Mouse (Mus musculus) E14TG2a.4 (cell line): Measurements from ENCODE around the gene Fmn2.
A peak's percentile ranks its signal among the peaks of the same experiment; 100 is the strongest.

Experiments used
- H3K27me3 ChIP-seq: 2 replicates; pipeline ENCODE4 v1.6.1; 2014; ENCODE audit warnings: low read length, control low read depth; ENCODE audit not compliant: insufficient read depth
- H3K36me3 ChIP-seq: 2 replicates; pipeline ENCODE4 v1.6.1; 2014; ENCODE audit warnings: low read length, control low read depth; ENCODE audit not compliant: insufficient read depth
- H3K4me1 ChIP-seq: replicated peaks from 2 replicates; pipeline ENCODE4 v1.6.1; 2014; ENCODE audit warnings: low read depth, low read length, control low read depth
- H3K4me3 ChIP-seq: replicated peaks from 2 replicates; pipeline ENCODE4 v1.5.1; 2014; ENCODE audit warnings: mild to moderate bottlenecking, low read length
- H3K9me3 ChIP-seq: 2 replicates; pipeline ENCODE4 v1.6.1; 2014; ENCODE audit warnings: low read length, control low read depth
- CTCF ChIP-seq: conservative IDR thresholded peaks from 2 replicates; pipeline ENCODE4 v1.5.1; 2014; ENCODE audit warnings: low read length
- NANOG ChIP-seq: IDR thresholded peaks from 2 replicates; pipeline ENCODE4 v1.6.1; 2014; ENCODE audit warnings: borderline replicate concordance, low read length, mixed read lengths
- POU5F1 ChIP-seq: IDR thresholded peaks from 2 replicates; pipeline ENCODE4 v1.6.1; 2014; ENCODE audit warnings: low read length, borderline replicate concordance

Fmn2 gene

GRCm38 (mm10) chr1:174594989-174595388 lies 93.4 kb downstream of the Fmn2 start:
- Histone ChIP-seq H3K4me3 (no peak overlapping the region), H3K9me3 (no peaks in the 10 kb centered on the region), H3K4me1 (no peaks in the 10 kb centered on the region), H3K27me3 (no peaks in the 10 kb centered on the region), H3K36me3 (no peaks in the 10 kb centered on the region)
- TF ChIP-seq CTCF, result peak; percentile 64
- TF ChIP-seq NANOG, result no peak

DNA sequence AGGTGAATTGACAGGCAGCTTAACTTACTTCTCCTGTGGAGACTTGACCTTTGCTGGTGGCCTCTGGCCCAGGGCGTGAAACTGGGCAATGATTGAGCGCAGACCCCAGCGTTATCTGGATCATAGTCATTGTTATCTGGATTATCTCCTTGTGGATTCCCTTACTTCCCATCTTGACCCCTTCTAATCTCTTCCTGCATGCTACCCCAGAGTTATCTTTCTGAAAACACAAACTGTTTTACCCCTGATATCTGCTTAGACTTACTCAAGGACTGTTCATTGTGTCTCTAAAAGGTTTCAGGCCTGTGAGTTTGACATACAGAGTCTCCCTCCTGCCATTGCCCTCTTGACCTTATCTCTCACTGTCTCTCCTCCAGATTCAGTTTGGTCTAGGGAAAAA lies 95.9 kb downstream of the Fmn2 start:
- Histone ChIP-seq H3K4me3 (no peak overlapping the region), H3K27me3 (no peaks in the 10 kb centered on the region)

GRCm38 (mm10) chr1:174598226-174598625 lies 96.6 kb downstream of the Fmn2 start:
- Histone ChIP-seq H3K36me3 (no peaks in the 10 kb centered on the region), H3K27me3 (no peaks in the 10 kb centered on the region), H3K9me3 (no peaks in the 10 kb centered on the region), H3K4me1 (no peaks in the 10 kb centered on the region), H3K4me3 (no peak overlapping the region)
- TF ChIP-seq NANOG (no peak), CTCF (no peak), POU5F1 (no peak)

More for the DNA sequence above, 95.9 kb downstream of the Fmn2 start:
- Histone ChIP-seq H3K36me3 (no peaks in the 10 kb centered on the region), H3K4me1 (no peaks in the 10 kb centered on the region), H3K9me3 (no peaks in the 10 kb centered on the region)
- no peak for TF ChIP-seq CTCF
- TF ChIP-seq POU5F1, result no peak
- no peak for TF ChIP-seq NANOG

GRCm38 (mm10) chr1:174600041-174600440 lies 98.4 kb downstream of the Fmn2 start:
- Histone ChIP-seq H3K27me3 (no peaks in the 10 kb centered on the region), H3K4me1 (no peaks in the 10 kb centered on the region), H3K9me3 (no peaks in the 10 kb centered on the region), H3K4me3 (no peak overlapping the region), H3K36me3 (no peaks in the 10 kb centered on the region)
- no peak for TF ChIP-seq CTCF

DNA sequence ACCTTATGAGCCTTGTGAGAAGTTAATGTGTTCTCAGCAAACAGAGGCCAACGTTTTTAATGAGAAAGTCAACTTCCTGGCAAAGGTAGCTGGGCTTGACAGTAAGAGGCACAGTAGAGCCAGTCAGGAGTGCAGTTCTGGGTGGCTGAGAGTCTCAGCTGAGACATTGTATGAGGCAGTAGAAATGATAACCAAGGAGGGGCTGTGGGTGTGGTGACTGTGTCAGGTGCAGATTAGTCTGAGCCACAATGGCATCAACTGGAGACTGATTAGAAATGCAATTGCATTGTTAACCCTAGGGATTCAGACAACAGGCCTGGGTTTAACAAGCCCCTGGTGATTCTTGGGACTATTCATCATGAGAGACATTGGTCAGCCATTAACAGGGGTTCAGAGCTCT lies 99.0 kb downstream of the Fmn2 start:
- Histone ChIP-seq H3K4me1 (no peaks in the 10 kb centered on the region), H3K36me3 (no peaks in the 10 kb centered on the region), H3K9me3 (no peaks in the 10 kb centered on the region), H3K27me3 (no peaks in the 10 kb centered on the region), H3K4me3 (no peak overlapping the region)
- TF ChIP-seq NANOG (no peak), CTCF (no peak), POU5F1 (no peak)

- Histone ChIP-seq H3K9me3 (peaks cover 28% of the 10 kb centered on the region), H3K4me3 (no peak overlapping the region), H3K36me3 (peaks cover 9% of the 10 kb centered on the region), H3K27me3 (no peaks in the 10 kb centered on the region), H3K4me1 (no peaks in the 10 kb centered on the region)
- TF ChIP-seq CTCF, result no peak
- TF ChIP-seq NANOG, result no peak
- TF ChIP-seq POU5F1, result no peak
Observed at GRCm38 (mm10) chr1:174617368-174617767, 115.7 kb downstream of the Fmn2 start.

GRCm38 (mm10) chr1:174621512-174621911 lies 119.9 kb downstream of the Fmn2 start:
- Histone ChIP-seq H3K36me3 (no peaks in the 10 kb centered on the region), H3K4me3 (no peak overlapping the region), H3K9me3 (no peaks in the 10 kb centered on the region), H3K4me1 (no peaks in the 10 kb centered on the region), H3K27me3 (no peaks in the 10 kb centered on the region)
- TF ChIP-seq POU5F1, result no peak
- no peak for TF ChIP-seq CTCF
- TF ChIP-seq NANOG, result no peak

GRCm38 (mm10) chr1:174623054-174623453 lies 121.4 kb downstream of the Fmn2 start:
- H3K36me3 ChIP-seq, result no peaks in the 10 kb centered on the region
- no peaks in the 10 kb centered on the region for H3K9me3 ChIP-seq
- H3K27me3 ChIP-seq, result no peaks in the 10 kb centered on the region
- H3K4me1 ChIP-seq, result no peaks in the 10 kb centered on the region
- TF ChIP-seq POU5F1 (no peak), NANOG (no peak), CTCF (no peak)
- H3K4me3 ChIP-seq, result no peak overlapping the region

GRCm38 (mm10) chr1:174630074-174630473 lies 128.4 kb downstream of the Fmn2 start:
- H3K27me3 ChIP-seq, result no peaks in the 10 kb centered on the region
- H3K36me3 ChIP-seq, result no peaks in the 10 kb centered on the region
- peaks cover 5% of the 10 kb centered on the region; the same call in 1 of the 2 replicates for H3K4me1 ChIP-seq
- no peak for TF ChIP-seq NANOG
- no peak for TF ChIP-seq CTCF
- TF ChIP-seq POU5F1, result no peak
- no peak overlapping the region for H3K4me3 ChIP-seq
- no peaks in the 10 kb centered on the region for H3K9me3 ChIP-seq

DNA sequence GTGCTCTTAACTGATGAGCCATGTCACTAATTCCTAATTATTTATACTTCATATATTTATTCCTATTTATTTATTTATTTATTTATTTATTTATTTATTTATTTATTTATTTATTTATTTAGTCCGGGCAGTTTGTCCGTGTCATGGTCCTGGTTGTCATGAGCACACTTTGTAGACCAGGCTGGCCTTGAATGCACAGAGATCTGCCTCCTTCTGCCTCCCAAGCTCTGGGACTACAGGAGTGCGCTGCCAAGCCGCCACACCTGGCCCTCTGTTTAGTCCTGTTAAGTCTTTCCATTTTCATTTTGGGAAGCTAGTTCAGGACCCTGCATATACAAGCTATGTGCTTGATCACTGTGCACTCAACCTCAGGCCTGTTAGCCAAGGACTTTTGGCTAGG lies 134.7 kb downstream of the Fmn2 start:
- TF ChIP-seq CTCF (no peak), POU5F1 (no peak), NANOG (no peak)
- no peaks in the 10 kb centered on the region for H3K4me1 ChIP-seq
- H3K4me3 ChIP-seq, result no peak overlapping the region
- H3K9me3 ChIP-seq, result no peaks in the 10 kb centered on the region
- no peaks in the 10 kb centered on the region for H3K27me3 ChIP-seq
- H3K36me3 ChIP-seq, result no peaks in the 10 kb centered on the region
